Mouse (Mus musculus) right cerebral cortex, postnatal 36 days (tissue): Measurements from ENCODE around the gene Gm29423.
"Not testable (repeated sequence)": the region's sequence is repeated elsewhere in the genome, so short reads cannot be mapped to it uniquely, and the experiment has no call there.

Experiments
- DNase-seq, 2 experiments: peaks; one replicate each; pipeline ENCODE4 v3.0.0; 2022; ENCODE audit warnings: low spot score in 2 of 2, mixed read lengths in 1 of 2

Gene Gm29423

DNA sequence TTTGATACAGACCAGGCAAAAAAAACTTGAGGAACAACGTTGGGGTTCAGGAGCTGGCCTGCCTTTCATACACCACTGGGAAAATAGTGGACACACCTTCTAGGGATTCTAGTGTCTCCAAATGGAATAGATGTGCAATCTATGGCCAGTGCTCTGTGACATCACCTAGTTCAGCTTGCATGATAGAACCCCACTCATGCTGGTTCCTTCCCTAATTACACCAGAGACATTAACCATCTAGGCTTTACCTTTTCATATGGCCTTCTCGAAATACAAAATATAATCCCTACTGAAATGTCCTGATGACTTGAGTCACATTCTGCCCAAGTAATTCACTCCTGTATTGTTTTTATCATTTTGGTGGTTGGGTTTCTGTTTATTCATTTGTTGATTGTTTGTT is at the start of gene Gm29423, which contains the start of gene Gm29644:
Gene Gm29423 (minus strand): TSS at position 101 of the 400 bp plus-strand sequence.
Gene Gm29644 (minus strand): TSS at position 157 of the 400 bp plus-strand sequence.
- DNase-seq, result not testable (repeated sequence)

DNA sequence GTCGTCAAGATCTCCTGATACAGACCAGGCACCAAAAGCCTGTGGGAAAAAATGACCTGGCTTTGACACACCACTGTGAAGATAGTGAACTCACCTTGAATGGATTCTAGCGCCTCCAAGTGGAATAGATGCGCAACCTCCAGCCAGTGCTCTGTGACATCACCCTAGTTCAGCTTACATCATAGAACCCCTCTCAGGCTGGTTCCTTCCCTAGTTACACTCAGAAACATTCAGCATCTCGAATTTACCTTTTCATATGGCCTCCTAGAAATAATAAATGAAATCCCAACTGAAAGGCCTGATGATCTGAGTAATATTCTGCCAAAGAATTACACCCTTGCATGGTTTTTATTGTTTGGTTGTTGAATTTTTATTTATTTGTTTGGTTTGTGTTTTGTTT is 29.5 kb downstream of the Gm29423 start, which contains the start of gene Gm21118:
Gene Gm21118 (minus strand): TSS at position 101 of the 400 bp plus-strand sequence.
- DNase-seq, result not testable (repeated sequence)
